Mouse (Mus musculus): ENCODE measurements around the gene Prkg1.

DNA sequence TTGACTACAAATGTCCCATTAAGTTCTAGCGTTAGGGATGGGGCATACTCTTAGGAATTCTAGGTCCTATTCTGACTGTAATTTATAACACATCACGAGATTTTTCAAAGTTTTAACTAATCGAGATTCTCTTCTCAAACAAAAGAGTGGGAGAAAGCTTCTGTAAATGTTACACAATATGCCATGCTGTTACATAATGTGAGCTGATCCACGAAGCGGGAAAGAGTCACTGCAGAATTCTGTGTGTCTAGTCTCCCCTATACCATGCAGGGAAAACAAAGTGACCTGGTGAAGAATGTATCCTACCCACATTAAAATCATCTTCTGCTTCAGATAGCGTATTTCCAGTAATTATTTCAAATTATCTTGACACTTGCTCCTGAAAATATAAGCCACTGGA, 567.8 kb downstream of the Prkg1 start:
- TF ChIP-seq CTCF (IDR thresholded peaks at IDR 0.05; ENCODE audit: borderline replicate concordance, insufficient read depth, low read depth, low read length) (no peak), POLR2A (IDR thresholded peaks at IDR 0.05; ENCODE audit: borderline replicate concordance, insufficient read depth, low read length) (no peak)

All from cerebellum, adult 2 months (tissue).